Mouse (Mus musculus): ENCODE measurements around the gene Hagh. TPM values are rescaled to one million over a fixed set of nuclear protein-coding genes. Genes with fewer than 3 reads are reported as not detected.

The Hagh gene
- polyA plus RNA-seq (2015; fragmentation: Nextera tagmentation; extraction: Ambion mirVana): 124 and 125 TPM in 2 replicates

GRCm38 (mm10) chr17:24839842-24840241, at the start of gene Hagh:
Gene Hagh (plus strand): TSS chr17:24840143.
- no peak for ATAC-seq (ENCODE audit: low read depth)
- no peak within 1 kb of the TSS for H3K4me2 ChIP-seq (ENCODE audit: low read depth, low read length)
- H3K9ac ChIP-seq (ENCODE audit: low read depth, low read length): no peak within 1 kb of the TSS
- 55% methylated on average over 8 of the region's 8 CpGs for WGBS (ENCODE audit: insufficient replicate concordance)
- no peak within 1 kb of the TSS for H3K27ac ChIP-seq (ENCODE audit: low read length)
- no peaks in the 10 kb centered on the region for H3K9me3 ChIP-seq (replicated peaks; ENCODE audit: control insufficient read depth, low read length)
- no peaks in the 10 kb centered on the region for H3K36me3 ChIP-seq (ENCODE audit: control insufficient read depth, insufficient read depth)
- H3K4me3 ChIP-seq (ENCODE audit: low read depth, low read length): no peak within 1 kb of the TSS
- peaks cover 6% of the 10 kb centered on the region; the same call in 1 of the 2 replicates for H3K27me3 ChIP-seq (ENCODE audit: control insufficient read depth, insufficient read depth, low read depth, low read length)
- H3K4me1 ChIP-seq (ENCODE audit: control insufficient read depth, low read depth, low read length): no peaks in the 10 kb centered on the region; the same call in 1 of the 2 replicates

GRCm38 (mm10) chr17:24792190-24792589, 47.8 kb upstream of the Hagh start:
- Histone ChIP-seq H3K27me3 (ENCODE audit: control insufficient read depth, insufficient read depth, low read depth, low read length) (no peaks in the 10 kb centered on the region), H3K36me3 (ENCODE audit: control insufficient read depth, insufficient read depth) (no peaks in the 10 kb centered on the region), H3K4me1 (ENCODE audit: control insufficient read depth, low read depth, low read length) (no peaks in the 10 kb centered on the region), H3K9ac (ENCODE audit: low read depth, low read length) (no peak overlapping the region), H3K9me3 (replicated peaks; ENCODE audit: control insufficient read depth, low read length) (no peaks in the 10 kb centered on the region), H3K4me3 (ENCODE audit: low read depth, low read length) (no peak overlapping the region), H3K4me2 (ENCODE audit: low read depth, low read length) (no peak overlapping the region), H3K27ac (ENCODE audit: low read length) (no peak overlapping the region)
- ATAC-seq (ENCODE audit: low read depth): no peak
- 31% methylated on average over 8 of the region's 8 CpGs for WGBS (ENCODE audit: insufficient replicate concordance)

GRCm38 (mm10) chr17:24794791-24795190, 45.2 kb upstream of the Hagh start:
- H3K27ac ChIP-seq (ENCODE audit: low read length): no peak overlapping the region
- H3K4me1 ChIP-seq (ENCODE audit: control insufficient read depth, low read depth, low read length): peaks cover 4% of the 10 kb centered on the region; the same call in 1 of the 2 replicates
- WGBS (ENCODE audit: insufficient replicate concordance): 65% methylated on average over 12 of the region's 12 CpGs
- ATAC-seq (ENCODE audit: low read depth): no peak
- no peaks in the 10 kb centered on the region for H3K36me3 ChIP-seq (ENCODE audit: control insufficient read depth, insufficient read depth)
- H3K9me3 ChIP-seq (replicated peaks; ENCODE audit: control insufficient read depth, low read length): no peaks in the 10 kb centered on the region
- H3K4me3 ChIP-seq (ENCODE audit: low read depth, low read length): no peak overlapping the region
- H3K9ac ChIP-seq (ENCODE audit: low read depth, low read length): no peak overlapping the region
- no peak overlapping the region for H3K4me2 ChIP-seq (ENCODE audit: low read depth, low read length)
- H3K27me3 ChIP-seq (ENCODE audit: control insufficient read depth, insufficient read depth, low read depth, low read length): peaks cover 3% of the 10 kb centered on the region; the same call in 1 of the 2 replicates

DNA sequence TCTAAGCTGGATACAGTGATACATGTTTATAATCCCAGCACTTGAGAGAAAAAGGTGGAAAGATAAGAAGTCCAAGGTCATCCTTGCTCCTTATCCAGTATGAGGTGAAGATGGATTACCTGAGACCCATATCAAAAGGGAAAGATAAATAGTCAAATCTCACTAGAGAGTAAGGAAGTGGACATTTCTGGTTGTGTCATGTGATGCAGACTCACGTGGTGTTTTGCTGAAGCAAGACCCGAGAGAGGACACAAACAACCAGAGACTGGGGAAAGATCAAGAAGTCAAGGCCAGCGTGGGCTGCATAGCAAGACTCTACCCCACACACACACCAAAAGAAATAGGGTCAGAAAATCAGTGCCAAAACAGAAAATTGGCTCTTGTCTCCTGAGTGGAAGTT, 43.0 kb upstream of the Hagh start:
- Histone ChIP-seq H3K4me3 (ENCODE audit: low read depth, low read length) (no peak overlapping the region), H3K27me3 (ENCODE audit: control insufficient read depth, insufficient read depth, low read depth, low read length) (peaks cover 3% of the 10 kb centered on the region; the same call in 1 of the 2 replicates), H3K36me3 (ENCODE audit: control insufficient read depth, insufficient read depth) (no peaks in the 10 kb centered on the region), H3K27ac (ENCODE audit: low read length) (no peak overlapping the region), H3K9me3 (replicated peaks; ENCODE audit: control insufficient read depth, low read length) (no peaks in the 10 kb centered on the region), H3K4me1 (ENCODE audit: control insufficient read depth, low read depth, low read length) (peaks cover 4% of the 10 kb centered on the region; the same call in 1 of the 2 replicates), H3K4me2 (ENCODE audit: low read depth, low read length) (no peak overlapping the region), H3K9ac (ENCODE audit: low read depth, low read length) (no peak overlapping the region)
- ATAC-seq (ENCODE audit: low read depth): no peak
- WGBS (ENCODE audit: insufficient replicate concordance): 32% methylated on average over 3 of the region's 3 CpGs

- WGBS (ENCODE audit: insufficient replicate concordance): 60% methylated on average over 8 of the region's 9 CpGs
- Histone ChIP-seq H3K36me3 (ENCODE audit: control insufficient read depth, insufficient read depth) (no peaks in the 10 kb centered on the region), H3K4me1 (ENCODE audit: control insufficient read depth, low read depth, low read length) (peaks cover 4% of the 10 kb centered on the region; the same call in 1 of the 2 replicates), H3K4me2 (ENCODE audit: low read depth, low read length) (no peak overlapping the region), H3K4me3 (ENCODE audit: low read depth, low read length) (no peak overlapping the region), H3K9me3 (replicated peaks; ENCODE audit: control insufficient read depth, low read length) (no peaks in the 10 kb centered on the region), H3K9ac (ENCODE audit: low read depth, low read length) (no peak overlapping the region), H3K27me3 (ENCODE audit: control insufficient read depth, insufficient read depth, low read depth, low read length) (peaks cover 3% of the 10 kb centered on the region; the same call in 1 of the 2 replicates), H3K27ac (ENCODE audit: low read length) (no peak overlapping the region)
- ATAC-seq (ENCODE audit: low read depth): no peak
These were observed 41.7 kb upstream of the Hagh start for GRCm38 (mm10) chr17:24798229-24798628.

DNA sequence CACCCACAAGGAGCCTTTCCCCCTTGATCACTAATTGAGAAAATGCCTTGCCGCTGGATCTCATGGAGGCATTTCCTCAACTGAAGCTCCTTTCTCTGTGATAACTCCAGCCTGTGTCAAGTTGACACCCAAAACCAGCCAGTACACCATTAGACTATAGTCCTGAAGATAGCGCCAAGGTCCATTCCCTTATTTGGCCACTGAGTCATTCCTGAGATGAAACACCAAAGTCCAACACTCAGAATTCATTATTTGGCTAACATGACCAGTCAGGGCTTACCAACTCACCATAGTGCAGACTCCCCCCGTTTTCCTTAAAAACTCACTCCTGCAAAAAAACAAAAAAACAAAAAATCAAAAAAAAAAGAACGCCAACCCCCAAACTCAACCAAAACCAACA, 40.5 kb upstream of the Hagh start:
- Histone ChIP-seq H3K36me3 (ENCODE audit: control insufficient read depth, insufficient read depth) (no peaks in the 10 kb centered on the region), H3K27me3 (ENCODE audit: control insufficient read depth, insufficient read depth, low read depth, low read length) (peaks cover 3% of the 10 kb centered on the region; the same call in 1 of the 2 replicates), H3K27ac (ENCODE audit: low read length) (no peak overlapping the region), H3K4me2 (ENCODE audit: low read depth, low read length) (no peak overlapping the region), H3K9ac (ENCODE audit: low read depth, low read length) (no peak overlapping the region), H3K9me3 (replicated peaks; ENCODE audit: control insufficient read depth, low read length) (no peaks in the 10 kb centered on the region), H3K4me1 (ENCODE audit: control insufficient read depth, low read depth, low read length) (peaks cover 9% of the 10 kb centered on the region), H3K4me3 (ENCODE audit: low read depth, low read length) (no peak overlapping the region)
- 72% methylated on average over 4 of the region's 4 CpGs for WGBS (ENCODE audit: insufficient replicate concordance)
- ATAC-seq (ENCODE audit: low read depth): no peak

GRCm38 (mm10) chr17:24800524-24800923, 39.4 kb upstream of the Hagh start:
- no peak for ATAC-seq (ENCODE audit: low read depth)
- peaks cover 3% of the 10 kb centered on the region; the same call in 1 of the 2 replicates for H3K27me3 ChIP-seq (ENCODE audit: control insufficient read depth, insufficient read depth, low read depth, low read length)
- WGBS (ENCODE audit: insufficient replicate concordance): 44% methylated on average over 3 of the region's 3 CpGs
- no peak overlapping the region for H3K4me2 ChIP-seq (ENCODE audit: low read depth, low read length)
- H3K9ac ChIP-seq (ENCODE audit: low read depth, low read length): no peak overlapping the region
- no peak overlapping the region for H3K4me3 ChIP-seq (ENCODE audit: low read depth, low read length)
- H3K27ac ChIP-seq (ENCODE audit: low read length): no peak overlapping the region
- H3K36me3 ChIP-seq (ENCODE audit: control insufficient read depth, insufficient read depth): no peaks in the 10 kb centered on the region
- peaks cover 16% of the 10 kb centered on the region for H3K4me1 ChIP-seq (ENCODE audit: control insufficient read depth, low read depth, low read length)
- no peaks in the 10 kb centered on the region for H3K9me3 ChIP-seq (replicated peaks; ENCODE audit: control insufficient read depth, low read length)

DNA sequence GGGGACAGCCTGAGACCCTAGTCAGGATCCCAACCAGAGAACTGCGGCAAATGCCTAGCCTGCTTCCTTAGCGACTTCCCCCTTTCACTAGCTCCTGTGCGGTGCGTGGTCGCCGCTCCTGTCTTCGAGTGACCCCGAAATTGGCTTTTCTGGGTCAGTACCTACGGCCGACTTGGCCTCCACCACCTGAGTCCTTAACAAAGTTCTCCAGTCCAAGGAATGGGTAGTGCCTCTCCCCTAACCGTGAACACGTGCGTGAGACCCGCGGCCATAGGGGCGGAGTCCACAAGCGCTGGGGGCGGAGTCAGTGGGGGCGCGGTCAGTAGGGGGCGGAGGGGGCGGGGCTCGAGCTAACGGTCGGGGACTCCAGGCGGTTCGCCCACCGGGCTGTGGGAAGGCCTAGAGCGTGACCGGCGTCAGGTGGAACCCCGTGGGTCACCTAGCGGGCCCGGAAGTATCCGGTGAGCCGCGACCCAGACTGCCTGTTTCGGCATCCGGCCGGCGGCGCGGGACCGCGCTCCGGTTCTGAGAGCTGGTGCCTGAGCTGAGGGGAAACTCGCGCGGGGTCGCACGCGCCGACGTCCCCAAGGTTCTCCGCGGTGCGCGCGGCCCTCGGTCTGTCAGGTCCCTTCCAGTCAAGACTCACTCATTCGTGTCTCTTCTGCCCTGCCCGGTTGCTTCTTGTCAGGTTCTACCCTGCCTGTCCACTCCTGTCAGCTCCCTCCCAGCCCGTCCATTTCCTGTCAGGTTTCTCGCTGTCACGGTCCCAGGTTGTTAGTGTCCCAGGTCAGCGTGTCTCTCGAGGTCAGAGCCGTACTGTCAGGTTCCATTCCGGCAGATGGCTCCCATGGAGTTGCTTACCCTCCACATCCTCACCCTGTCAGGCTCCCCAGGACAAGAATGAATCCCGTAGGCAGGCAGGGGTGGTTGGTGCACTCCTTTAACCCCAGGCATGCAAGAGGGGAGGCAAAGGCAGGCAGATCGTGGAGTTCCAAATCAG, 35.7 kb upstream of the Hagh start, which contains the start of gene Meiob:
Gene Meiob (plus strand): TSS at position 338 of the 1,000 bp plus-strand sequence.
- Histone ChIP-seq H3K36me3 (ENCODE audit: control insufficient read depth, insufficient read depth) (no peaks in the 10 kb centered on the region), H3K4me3 (ENCODE audit: low read depth, low read length) (peak within 1 kb of the TSS; percentile 83), H3K27ac (ENCODE audit: low read length) (peak within 1 kb of the TSS; percentile 26; the same call in 1 of the 2 replicates), H3K9ac (ENCODE audit: low read depth, low read length) (peak within 1 kb of the TSS; percentile 79), H3K9me3 (replicated peaks; ENCODE audit: control insufficient read depth, low read length) (no peaks in the 10 kb centered on the region), H3K27me3 (ENCODE audit: control insufficient read depth, insufficient read depth, low read depth, low read length) (no peaks in the 10 kb centered on the region; the same call in 1 of the 2 replicates), H3K4me1 (ENCODE audit: control insufficient read depth, low read depth, low read length) (peaks cover 11% of the 10 kb centered on the region), H3K4me2 (ENCODE audit: low read depth, low read length) (peak within 1 kb of the TSS; percentile 91)
- peak; percentile 92 for ATAC-seq (ENCODE audit: low read depth)
- under 1% methylated on average over 71 of the region's 71 CpGs for WGBS (ENCODE audit: insufficient replicate concordance)

GRCm38 (mm10) chr17:24811211-24811610, 28.7 kb upstream of the Hagh start:
- Histone ChIP-seq H3K4me3 (ENCODE audit: low read depth, low read length) (no peak overlapping the region), H3K9ac (ENCODE audit: low read depth, low read length) (no peak overlapping the region), H3K36me3 (ENCODE audit: control insufficient read depth, insufficient read depth) (no peaks in the 10 kb centered on the region), H3K27me3 (ENCODE audit: control insufficient read depth, insufficient read depth, low read depth, low read length) (no peaks in the 10 kb centered on the region), H3K4me2 (ENCODE audit: low read depth, low read length) (no peak overlapping the region), H3K27ac (ENCODE audit: low read length) (no peak overlapping the region), H3K4me1 (ENCODE audit: control insufficient read depth, low read depth, low read length) (peaks cover 15% of the 10 kb centered on the region), H3K9me3 (replicated peaks; ENCODE audit: control insufficient read depth, low read length) (no peaks in the 10 kb centered on the region)
- 67% methylated on average over 3 of the region's 3 CpGs for WGBS (ENCODE audit: insufficient replicate concordance)
- ATAC-seq (ENCODE audit: low read depth): no peak
